Mouse (Mus musculus) embryo, embryonic 10.5 days (tissue): ENCODE results near the gene Zfp128.
"Not testable (repeated sequence)": the region's sequence is repeated elsewhere in the genome, so short reads cannot be mapped to it uniquely, and the experiment has no call there.

ENCODE experiments used
- DNase-seq: peaks from one replicate; pipeline ENCODE4 v3.0.0-alpha.2; 2015; ENCODE audit warnings: low spot score

Gene Zfp128

GRCm38 (mm10) chr7:12921705-12922465, 40.9 kb downstream of the Zfp128 start, which contains the start of gene Rps5:
Rps5 (plus strand) TSS chr7:12922290.
- peak; percentile 100 for DNase-seq

- DNase-seq = no peak
Observed at GRCm38 (mm10) chr7:12922729-12923128, 41.8 kb downstream of the Zfp128 start.

DNA sequence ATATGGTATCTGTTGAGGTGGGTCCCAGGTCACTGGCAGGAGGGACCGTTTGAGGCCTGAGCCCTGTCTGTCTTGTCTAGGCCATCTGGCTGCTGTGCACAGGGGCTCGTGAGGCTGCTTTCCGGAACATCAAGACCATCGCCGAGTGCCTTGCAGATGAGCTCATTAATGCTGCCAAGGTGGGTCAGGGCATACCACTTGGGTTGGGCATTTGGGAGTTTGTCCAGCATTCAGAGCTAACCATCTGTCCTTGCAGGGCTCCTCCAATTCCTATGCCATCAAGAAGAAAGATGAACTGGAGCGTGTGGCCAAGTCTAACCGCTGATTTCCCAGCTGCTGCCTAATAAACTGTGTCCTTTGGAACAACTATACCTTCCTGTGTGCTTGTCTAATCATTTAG, 45.3 kb downstream of the Zfp128 start:
- DNase-seq = no peak

DNA sequence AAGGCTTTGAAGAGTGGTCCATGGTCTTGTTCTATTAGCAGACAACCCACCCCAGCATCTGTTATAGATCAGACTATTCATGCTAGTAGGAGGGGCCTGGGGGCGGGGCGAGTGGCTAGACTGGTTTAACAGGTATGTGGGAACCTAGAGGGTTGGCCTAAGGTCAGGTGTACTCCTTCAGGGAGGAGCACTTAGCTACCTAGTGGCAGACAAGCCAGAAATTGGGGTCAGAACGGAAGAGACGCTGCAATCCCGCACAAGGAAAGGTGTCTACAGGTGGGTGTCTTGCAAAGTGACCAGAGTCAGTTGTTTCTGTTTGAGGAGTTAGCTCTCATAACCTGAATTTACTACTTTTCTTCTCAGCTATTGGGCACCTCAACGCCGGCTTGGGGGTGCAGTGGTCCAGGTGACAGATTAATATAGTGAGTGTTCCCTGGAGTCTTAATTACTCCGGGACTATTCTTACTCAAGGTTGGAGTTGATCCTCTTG, 46.3 kb downstream of the Zfp128 start, which contains the start of gene Rnf225:
Rnf225 (plus strand) TSS at position 226 of the 490 bp plus-strand sequence.
- DNase-seq = peak; percentile 58

GRCm38 (mm10) chr7:12927693-12928589, 47.0 kb downstream of the Zfp128 start:
- peak; percentile 36 for DNase-seq

DNA sequence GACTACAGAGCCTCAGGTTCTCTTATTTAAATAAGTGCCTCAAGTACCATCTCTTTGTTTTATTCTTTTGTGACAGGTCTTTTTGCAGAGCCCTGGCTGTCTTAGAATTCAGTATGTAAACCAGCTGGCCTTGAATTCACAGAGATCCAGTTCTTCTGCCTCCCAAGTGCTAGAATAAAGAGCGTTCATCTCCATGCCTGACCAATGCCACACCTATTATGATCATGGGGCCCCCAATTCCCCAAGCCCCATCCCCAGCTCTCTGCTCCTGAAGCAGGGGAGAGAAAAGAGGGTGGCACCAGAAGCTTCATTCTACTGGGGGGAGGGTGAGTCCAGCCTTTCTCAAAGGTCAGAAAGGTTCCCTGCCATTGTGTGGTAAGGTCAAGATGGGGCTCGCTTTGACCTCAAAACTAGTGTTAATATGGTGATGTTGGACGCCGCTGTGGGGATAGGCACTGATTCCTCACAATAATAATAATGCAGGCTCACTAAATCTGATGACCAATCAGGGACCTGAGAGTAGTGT, 52.7 kb downstream of the Zfp128 start:
- no peak for DNase-seq

DNA sequence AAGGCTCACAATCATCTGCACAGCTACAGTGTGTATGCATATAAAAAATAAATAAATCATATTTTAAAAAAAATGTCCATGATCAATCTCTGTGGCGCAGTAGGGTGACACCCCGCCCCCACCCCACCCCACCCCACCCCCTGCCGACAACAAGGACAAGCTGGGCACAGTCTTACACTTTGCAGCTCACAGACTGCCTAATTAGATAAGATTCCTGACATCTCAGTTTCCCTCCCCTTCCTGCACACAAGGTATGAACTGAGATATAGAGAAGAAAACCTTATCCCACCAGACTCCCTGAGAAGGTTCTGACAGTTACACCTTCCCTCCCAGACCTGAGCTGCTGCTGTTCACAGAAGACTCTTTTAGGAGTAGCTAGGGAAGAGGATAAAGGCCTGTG, 53.8 kb downstream of the Zfp128 start:
- DNase-seq = no peak

- not testable (repeated sequence) for DNase-seq
Observed at GRCm38 (mm10) chr7:12937254-12937803, 56.4 kb downstream of the Zfp128 start.

DNA sequence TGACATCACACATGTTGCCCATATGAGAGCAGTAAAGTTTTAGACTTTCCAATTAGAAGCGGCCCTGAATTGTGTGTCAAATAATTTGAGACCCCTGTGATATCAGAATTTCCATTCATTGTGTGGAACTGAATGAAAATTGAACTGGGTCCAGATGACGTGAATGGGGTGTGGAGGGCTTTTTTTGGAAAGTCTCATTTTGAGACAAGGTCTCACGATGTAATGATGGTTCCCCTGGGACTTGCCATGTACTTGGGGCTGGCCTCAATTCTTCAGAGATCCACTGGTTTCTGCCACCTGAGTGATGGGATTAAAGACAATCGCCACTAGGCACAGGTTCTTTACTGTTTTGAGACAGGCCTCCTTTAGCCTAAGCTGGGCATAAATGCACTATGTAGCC, 59.6 kb downstream of the Zfp128 start:
- DNase-seq = no peak
